Mouse (Mus musculus): Measurements from ENCODE around the gene Hap1. TPM values are rescaled to one million over a fixed set of nuclear protein-coding genes. Genes with fewer than 3 reads are reported as not detected.

Hap1 gene
- polyA plus RNA-seq, 1 experiment from 2014 or later: 105 TPM

DNA sequence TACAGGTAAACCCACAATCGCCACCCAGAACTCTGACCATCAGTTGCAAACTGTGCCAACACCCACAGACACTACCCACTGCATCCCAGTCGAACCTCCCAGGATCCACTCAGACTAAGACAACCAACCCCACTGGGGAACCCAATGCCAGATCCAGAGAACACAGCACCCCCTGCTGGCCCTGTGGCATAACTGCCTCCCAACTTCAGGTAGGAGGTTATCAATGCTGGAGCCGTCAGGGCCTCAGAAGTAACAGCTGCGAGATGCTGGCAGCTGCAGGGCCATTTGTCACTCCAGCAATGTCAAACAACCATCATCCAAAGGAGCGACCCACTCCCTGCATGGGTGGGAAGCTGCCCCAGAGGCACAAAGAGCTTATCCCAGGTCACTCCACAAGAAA lies 58.1 kb downstream of the Hap1 start:
- Histone ChIP-seq H3K4me2 (replicated peaks) (peak overlapping the region; percentile 28), H3K4me1 (replicated peaks; ENCODE audit: control insufficient read depth, insufficient read depth, low read length) (no peaks in the 10 kb centered on the region), H3K9me3 (ENCODE audit: control insufficient read depth, low read length) (no peaks in the 10 kb centered on the region), H3K4me3 (replicated peaks; ENCODE audit: low read length) (no peak overlapping the region), H3K27me3 (ENCODE audit: control insufficient read depth, insufficient read depth, low read length) (no peaks in the 10 kb centered on the region; the same call in 1 of the 2 replicates), H3K27ac (no peak overlapping the region), H3K9ac (no peak overlapping the region), H3K36me3 (replicated peaks; ENCODE audit: control insufficient read depth, insufficient read depth) (no peaks in the 10 kb centered on the region)
- DNase-seq (ENCODE audit: low spot score) (no peak), ATAC-seq (ENCODE audit: low FRiP score) (no peak)
- 45% methylated on average over 5 of the region's 5 CpGs for WGBS

Other genes starting within 250 kb of the Hap1 start
- not detected in 2 replicates for gene Krt13, start 234.6 kb downstream of the Hap1 start, polyA plus RNA-seq (2014; fragmentation: Nextera tagmentation; extraction: Ambion mirVana)
- 0.15 and 0.16 TPM in 2 replicates for gene Krt15, start 220.2 kb downstream of the Hap1 start, polyA plus RNA-seq (2014; fragmentation: Nextera tagmentation; extraction: Ambion mirVana)
- 0.87 and 0.90 TPM in 2 replicates for gene Krt19, start 207.5 kb downstream of the Hap1 start, polyA plus RNA-seq (2014; fragmentation: Nextera tagmentation; extraction: Ambion mirVana)
- gene Krt9, start 162.9 kb downstream of the Hap1 start, polyA plus RNA-seq (2014; fragmentation: Nextera tagmentation; extraction: Ambion mirVana): not detected in 2 replicates
- 0.23 TPM in 1 of 2 replicates, not detected in the other for gene Krt14, start 148.6 kb downstream of the Hap1 start, polyA plus RNA-seq (2014; fragmentation: Nextera tagmentation; extraction: Ambion mirVana)
- gene Krt16, start 107.2 kb downstream of the Hap1 start, polyA plus RNA-seq (2014; fragmentation: Nextera tagmentation; extraction: Ambion mirVana): not detected in 2 replicates
- 0.13 and 0.16 TPM in 2 replicates for gene Krt17, start 95.1 kb downstream of the Hap1 start, polyA plus RNA-seq (2014; fragmentation: Nextera tagmentation; extraction: Ambion mirVana)
- not detected in 2 replicates for gene Krt42, start 86.3 kb downstream of the Hap1 start, polyA plus RNA-seq (2014; fragmentation: Nextera tagmentation; extraction: Ambion mirVana)
- 1,239 and 1,372 TPM in 2 replicates for gene Eif1, start 36.2 kb downstream of the Hap1 start, polyA plus RNA-seq (2014; fragmentation: Nextera tagmentation; extraction: Ambion mirVana)
- gene Gast, start 21.7 kb downstream of the Hap1 start, polyA plus RNA-seq (2014; fragmentation: Nextera tagmentation; extraction: Ambion mirVana): 0.50 TPM in 1 of 2 replicates, not detected in the other
- gene Jup, start 41.6 kb upstream of the Hap1 start, polyA plus RNA-seq (2014; fragmentation: Nextera tagmentation; extraction: Ambion mirVana): 59.6 and 60.2 TPM in 2 replicates
- gene P3h4, start 58.7 kb upstream of the Hap1 start, polyA plus RNA-seq (2014; fragmentation: Nextera tagmentation; extraction: Ambion mirVana): 19.1 and 20.4 TPM in 2 replicates
- gene Fkbp10, start 59.6 kb upstream of the Hap1 start, polyA plus RNA-seq (2014; fragmentation: Nextera tagmentation; extraction: Ambion mirVana): 22.7 and 24.7 TPM in 2 replicates
- gene Nt5c3b, start 85.7 kb upstream of the Hap1 start, polyA plus RNA-seq (2014; fragmentation: Nextera tagmentation; extraction: Ambion mirVana): 98.5 and 101 TPM in 2 replicates
- gene Klhl10, start 85.8 kb upstream of the Hap1 start, polyA plus RNA-seq (2014; fragmentation: Nextera tagmentation; extraction: Ambion mirVana): 0.52 and 0.74 TPM in 2 replicates
- 15.6 and 17.7 TPM in 2 replicates for gene Klhl11, start 116.6 kb upstream of the Hap1 start, polyA plus RNA-seq (2014; fragmentation: Nextera tagmentation; extraction: Ambion mirVana)
- 224 and 244 TPM in 2 replicates for gene Acly, start 171.9 kb upstream of the Hap1 start, polyA plus RNA-seq (2014; fragmentation: Nextera tagmentation; extraction: Ambion mirVana)
- gene Ttc25, start 189.5 kb upstream of the Hap1 start, polyA plus RNA-seq (2014; fragmentation: Nextera tagmentation; extraction: Ambion mirVana): 2.0 and 2.7 TPM in 2 replicates
- gene Cnp, start 218.8 kb upstream of the Hap1 start, polyA plus RNA-seq (2014; fragmentation: Nextera tagmentation; extraction: Ambion mirVana): 47.2 and 53.3 TPM in 2 replicates

Data from hindbrain, embryonic 14.5 days (tissue).